Mouse (Mus musculus) midbrain, embryonic 12.5 days (tissue): Measurements from ENCODE around the gene Nrl. TPM values are rescaled to one million over a fixed set of nuclear protein-coding genes. Genes with fewer than 3 reads are reported as not detected.

Experiments
- ATAC-seq: fragments of 200-750 bp; cut with Nextera tagmentation; 2 replicates; pipeline ENCODE4 v1.8.0; 2017; ENCODE audit warnings: low read depth, moderate TSS enrichment, moderate library complexity; ENCODE audit not compliant: low FRiP score
- H3K27ac ChIP-seq: fragments of 300-500 bp; sonication (generic); replicated peaks from 2 replicates; pipeline ENCODE4 v1.5.1; 2016; ENCODE audit warnings: mild to moderate bottlenecking
- H3K27me3 ChIP-seq: fragments of 300-500 bp; sonication (generic); 2 replicates; pipeline ENCODE4 v1.6.1; 2016; ENCODE audit warnings: mild to moderate bottlenecking
- H3K36me3 ChIP-seq: fragments of 300-500 bp; sonication (generic); 2 replicates; pipeline ENCODE4 v1.6.1; 2016
- H3K4me1 ChIP-seq: fragments of 300-500 bp; sonication (generic); 2 replicates; pipeline ENCODE4 v1.6.1; 2016
- H3K4me2 ChIP-seq: fragments of 300-500 bp; sonication (generic); replicated peaks from 2 replicates; pipeline ENCODE4 v1.6.1; 2016; ENCODE audit warnings: mild to moderate bottlenecking, moderate library complexity
- H3K4me3 ChIP-seq: fragments of 300-500 bp; sonication (generic); 2 replicates; pipeline ENCODE4 v1.5.1; 2016; ENCODE audit warnings: mild to moderate bottlenecking
- H3K9ac ChIP-seq: fragments of 300-500 bp; sonication (generic); replicated peaks from 2 replicates; pipeline ENCODE4 v1.6.1; 2016; ENCODE audit warnings: mild to moderate bottlenecking, moderate library complexity
- H3K9me3 ChIP-seq: fragments of 300-500 bp; sonication (generic); 2 replicates; pipeline ENCODE4 v1.6.1; 2016; ENCODE audit warnings: mild to moderate bottlenecking
- WGBS: fragments of 180-500 bp; shearing (Covaris S2); methylation state at CpG from one replicate; pipeline ENCODE4 v1.1.7; 2016; 5-methylcytosine and 5-hydroxymethylcytosine counted together
- polyA plus RNA-seq: library from polyadenylated mRNA; unstranded; fragments of >200 nt; fragmentation: Nextera tagmentation; extraction: Ambion mirVana; gene quantifications from 2 replicates; pipeline ENCODE4 v1.2.1, GENCODE M21; 2016

Gene Nrl
- polyA plus RNA-seq, 1 experiment from 2014 or later, result not detected

DNA sequence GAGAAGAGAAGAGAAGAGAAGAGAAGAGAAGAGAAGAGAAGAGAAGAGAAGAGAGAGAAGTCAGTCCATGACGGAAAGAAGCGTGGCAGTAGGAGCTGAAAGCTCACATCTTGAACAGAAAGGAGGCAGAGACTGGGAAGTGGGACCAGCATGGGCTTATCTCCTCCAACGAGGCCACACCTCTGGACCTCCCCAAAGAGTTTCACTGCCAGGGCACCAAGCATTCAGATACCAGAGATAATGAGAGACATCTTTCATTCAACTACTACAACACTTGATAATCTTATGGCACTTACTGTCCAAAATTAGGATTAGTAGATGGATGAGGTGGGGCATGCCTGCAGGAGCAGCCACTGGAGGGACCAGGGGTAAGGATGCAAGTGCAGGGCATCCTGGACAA, 31.0 kb upstream of the Nrl start:
- 91% methylated on average over 3 of the region's 3 CpGs for WGBS
- ATAC-seq, result no peak
- Histone ChIP-seq H3K27me3 (no peaks in the 10 kb centered on the region), H3K36me3 (no peaks in the 10 kb centered on the region), H3K9me3 (no peaks in the 10 kb centered on the region), H3K4me1 (peaks cover 4% of the 10 kb centered on the region; the same call in 1 of the 2 replicates), H3K9ac (no peak overlapping the region), H3K4me2 (no peak overlapping the region), H3K4me3 (no peak overlapping the region), H3K27ac (no peak overlapping the region)

DNA sequence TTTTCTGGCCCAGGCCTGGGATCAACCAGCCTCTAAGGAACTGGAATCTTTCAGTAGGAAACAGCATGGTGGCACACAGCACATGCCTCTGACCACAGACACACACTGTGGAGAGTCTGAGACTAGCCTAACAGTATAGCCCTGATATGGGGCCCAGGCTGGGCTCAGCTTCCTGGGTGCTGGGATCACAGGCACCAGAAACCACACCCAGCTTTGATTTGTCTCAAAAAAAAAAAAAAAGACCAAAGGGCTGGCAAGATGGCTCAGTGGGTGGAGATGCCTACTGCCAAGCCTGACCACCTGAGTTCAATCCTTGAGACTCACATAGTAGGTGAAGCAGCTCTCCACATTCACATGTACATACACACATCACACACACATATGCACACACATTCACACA, 29.9 kb upstream of the Nrl start:
- H3K27ac ChIP-seq, result no peak overlapping the region
- peaks cover 4% of the 10 kb centered on the region; the same call in 1 of the 2 replicates for H3K4me1 ChIP-seq
- no peaks in the 10 kb centered on the region for H3K9me3 ChIP-seq
- H3K4me3 ChIP-seq, result no peak overlapping the region
- H3K4me2 ChIP-seq, result no peak overlapping the region
- H3K27me3 ChIP-seq, result no peaks in the 10 kb centered on the region
- no peak for ATAC-seq
- no peaks in the 10 kb centered on the region for H3K36me3 ChIP-seq
- no peak overlapping the region for H3K9ac ChIP-seq

DNA sequence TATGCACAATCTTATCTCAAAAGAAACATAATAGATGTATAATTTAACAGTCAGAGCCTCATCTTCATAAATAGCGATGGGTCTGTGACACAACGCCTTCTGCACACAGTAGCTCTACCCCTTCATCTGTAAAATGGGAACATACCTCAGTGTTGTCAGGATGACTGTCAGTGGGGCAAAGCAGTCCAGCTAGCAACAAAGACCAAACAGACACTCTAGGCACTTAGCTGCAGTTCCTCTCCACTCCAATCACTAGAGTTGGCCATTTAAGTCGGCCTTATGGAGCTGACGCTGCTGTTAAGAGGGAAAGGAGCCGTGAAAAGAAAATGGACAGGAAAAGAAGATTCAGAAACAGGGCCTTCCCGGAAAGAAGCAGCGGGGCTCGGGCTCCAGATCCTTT, 27.0 kb upstream of the Nrl start:
- 88% methylated on average over 8 of the region's 8 CpGs for WGBS
- 0 out of 2 replicates have a peak, but pooled peaks cover under 1% of the 10 kb centered on the region for H3K4me1 ChIP-seq

GRCm38 (mm10) chr14:55551347-55551746, 26.6 kb upstream of the Nrl start:
- Histone ChIP-seq H3K4me1 (no peaks in the 10 kb centered on the region), H3K4me3 (no peak overlapping the region), H3K9ac (no peak overlapping the region), H3K27me3 (no peaks in the 10 kb centered on the region), H3K4me2 (no peak overlapping the region), H3K36me3 (peaks cover 20% of the 10 kb centered on the region), H3K27ac (no peak overlapping the region), H3K9me3 (no peaks in the 10 kb centered on the region)
- 70% methylated on average over 5 of the region's 5 CpGs for WGBS
- no peak for ATAC-seq

More for the DNA sequence above, 27.0 kb upstream of the Nrl start:
- Histone ChIP-seq H3K4me2 (no peak overlapping the region), H3K27me3 (no peaks in the 10 kb centered on the region), H3K9me3 (no peaks in the 10 kb centered on the region), H3K4me3 (no peak overlapping the region), H3K9ac (no peak overlapping the region), H3K27ac (no peak overlapping the region), H3K36me3 (peaks cover 20% of the 10 kb centered on the region)
- ATAC-seq, result no peak

DNA sequence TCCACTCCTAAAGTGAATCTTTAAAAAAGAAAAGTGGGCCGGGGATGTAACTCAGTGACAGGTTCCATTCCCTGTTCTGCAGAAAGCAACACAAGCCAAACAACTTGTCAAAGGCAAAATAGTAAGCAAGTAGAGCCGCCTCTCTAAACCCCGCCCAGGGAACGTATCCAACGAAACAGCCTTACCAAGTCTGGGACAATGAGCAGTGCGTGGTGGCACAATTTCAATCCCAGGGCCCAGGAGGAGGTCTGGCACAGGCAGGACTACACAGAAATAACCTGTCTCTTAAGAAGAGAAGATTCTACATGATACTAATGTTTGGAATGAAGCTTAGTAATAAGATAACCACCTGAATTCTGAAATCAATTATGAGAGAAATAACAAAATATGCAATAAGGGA, 25.4 kb upstream of the Nrl start:
- Histone ChIP-seq H3K9me3 (no peaks in the 10 kb centered on the region), H3K4me3 (no peak overlapping the region), H3K4me2 (no peak overlapping the region), H3K27ac (no peak overlapping the region), H3K9ac (no peak overlapping the region), H3K4me1 (no peaks in the 10 kb centered on the region), H3K27me3 (no peaks in the 10 kb centered on the region), H3K36me3 (peaks cover 20% of the 10 kb centered on the region)
- ATAC-seq, result no peak
- WGBS, result 90% methylated on average over 6 of the region's 6 CpGs

DNA sequence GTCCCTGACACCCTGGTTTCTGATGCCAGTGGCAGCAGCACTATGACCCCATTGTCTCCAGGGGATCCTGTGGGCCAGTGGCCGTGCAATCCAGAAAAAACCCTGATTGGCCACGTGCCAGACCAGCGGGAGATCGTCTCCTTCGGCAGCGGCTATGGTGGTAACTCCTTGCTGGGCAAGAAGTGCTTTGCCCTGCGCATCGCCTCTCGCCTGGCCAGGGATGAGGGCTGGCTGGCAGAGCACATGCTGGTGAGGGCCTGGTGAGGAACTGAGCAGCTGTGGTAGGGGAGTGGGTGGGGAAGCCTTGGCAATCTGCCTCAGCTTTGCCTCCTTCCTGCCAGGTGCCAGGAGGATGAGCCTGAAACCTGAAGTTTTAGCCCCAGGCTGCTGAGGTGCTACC, 19.6 kb upstream of the Nrl start:
- ATAC-seq, result no peak
- Histone ChIP-seq H3K4me2 (no peak overlapping the region), H3K9me3 (no peaks in the 10 kb centered on the region), H3K36me3 (peaks cover 30% of the 10 kb centered on the region), H3K4me3 (no peak overlapping the region), H3K9ac (no peak overlapping the region), H3K27ac (no peak overlapping the region), H3K4me1 (peaks cover 19% of the 10 kb centered on the region), H3K27me3 (no peaks in the 10 kb centered on the region)
- 91% methylated on average over 9 of the region's 9 CpGs for WGBS

GRCm38 (mm10) chr14:55542268-55542667, 17.5 kb upstream of the Nrl start:
- Histone ChIP-seq H3K9ac (no peak overlapping the region), H3K4me3 (no peak overlapping the region), H3K4me1 (peaks cover 19% of the 10 kb centered on the region), H3K27ac (no peak overlapping the region), H3K27me3 (peaks cover 6% of the 10 kb centered on the region; the same call in 1 of the 2 replicates), H3K36me3 (peaks cover 11% of the 10 kb centered on the region), H3K4me2 (no peak overlapping the region), H3K9me3 (no peaks in the 10 kb centered on the region)
- 97% methylated on average over 12 of the region's 12 CpGs for WGBS
- ATAC-seq, result no peak

DNA sequence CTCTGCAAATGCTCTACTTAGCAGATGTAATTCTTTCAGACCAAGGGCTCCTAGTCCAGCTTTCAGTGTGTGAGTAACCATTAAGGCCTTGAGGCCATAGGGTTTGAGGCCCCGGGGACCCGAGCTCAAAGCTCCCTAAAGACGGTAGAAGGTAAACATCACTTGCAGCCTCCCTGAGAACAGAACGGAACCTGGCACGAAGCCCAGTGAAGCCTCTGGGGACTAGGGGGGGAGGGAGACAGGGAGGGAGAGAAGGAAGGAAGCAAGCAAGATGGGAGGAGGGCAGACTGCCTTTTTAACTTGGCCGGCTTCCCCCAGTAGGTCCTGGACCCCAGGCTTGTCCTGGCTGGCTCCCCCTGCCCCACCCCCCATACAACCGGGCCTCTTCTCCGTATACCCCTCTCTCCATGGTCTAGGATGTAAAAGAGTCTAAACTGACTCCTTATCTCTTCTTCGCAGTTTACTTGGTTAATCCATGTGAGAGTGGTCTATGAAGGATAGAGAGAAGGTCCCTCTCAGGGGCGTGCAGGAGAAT, 16.1 kb upstream of the Nrl start:
- Histone ChIP-seq H3K27me3 (peaks cover 10% of the 10 kb centered on the region), H3K9me3 (no peaks in the 10 kb centered on the region), H3K9ac (peak overlapping the region; percentile 69), H3K4me1 (peaks cover 19% of the 10 kb centered on the region), H3K36me3 (peaks cover 11% of the 10 kb centered on the region), H3K4me2 (peak overlapping the region; percentile 85), H3K27ac (peak overlapping the region; percentile 78), H3K4me3 (peak overlapping the region; percentile 55)
- WGBS, result 7% methylated on average over 10 of the region's 10 CpGs
- peak; percentile 63 for ATAC-seq

GRCm38 (mm10) chr14:55540067-55540786, 15.4 kb upstream of the Nrl start, which contains the start of gene Pck2:
Pck2 (plus strand) TSS chr14:55540266.
- Histone ChIP-seq H3K9ac (peak within 1 kb of the TSS; percentile 69), H3K27ac (peak within 1 kb of the TSS; percentile 78), H3K4me2 (peak within 1 kb of the TSS; percentile 85), H3K4me3 (peak within 1 kb of the TSS; percentile 55), H3K4me1 (peaks cover 19% of the 10 kb centered on the region), H3K36me3 (peaks cover 11% of the 10 kb centered on the region), H3K9me3 (no peaks in the 10 kb centered on the region), H3K27me3 (peaks cover 10% of the 10 kb centered on the region)
- peak; percentile 81 for ATAC-seq
- 0% methylated on average over 32 of the region's 32 CpGs for WGBS

DNA sequence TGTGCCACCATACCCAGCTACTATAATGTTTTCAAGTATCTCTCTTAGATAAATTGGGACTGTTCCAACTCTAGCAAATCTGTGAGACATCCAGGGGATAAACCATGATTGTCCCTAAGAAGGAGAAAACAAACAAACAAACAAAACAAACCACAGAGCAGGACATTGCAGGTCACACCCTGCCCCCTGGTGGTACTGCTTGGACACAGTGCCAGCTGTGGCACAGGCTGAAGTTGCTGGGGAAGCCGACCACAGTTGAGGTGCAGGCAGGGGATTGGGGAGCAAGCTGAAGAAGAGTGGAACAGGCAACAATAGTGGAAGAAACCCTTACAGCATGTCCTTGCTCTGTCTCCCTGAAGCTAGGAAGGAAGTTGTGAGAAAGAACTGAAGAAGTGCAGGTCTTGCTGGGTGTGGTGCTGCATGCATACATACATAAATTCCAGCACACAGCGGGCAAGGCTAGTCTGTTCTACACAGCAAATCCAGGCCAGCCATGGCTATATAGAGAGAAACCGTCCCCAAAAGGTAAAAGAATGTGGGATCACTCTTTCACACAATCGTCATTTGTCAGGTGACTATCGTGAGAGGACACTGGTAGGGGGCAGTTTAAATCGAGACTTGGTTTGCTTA, 11.4 kb upstream of the Nrl start:
- Histone ChIP-seq H3K27ac (no peak overlapping the region), H3K36me3 (no peaks in the 10 kb centered on the region), H3K9ac (no peak overlapping the region), H3K4me3 (no peak overlapping the region), H3K4me2 (no peak overlapping the region), H3K9me3 (no peaks in the 10 kb centered on the region), H3K4me1 (peaks cover 16% of the 10 kb centered on the region), H3K27me3 (peaks cover 10% of the 10 kb centered on the region)
- ATAC-seq, result no peak
- 61% methylated on average over 6 of the region's 6 CpGs for WGBS

GRCm38 (mm10) chr14:55527940-55528339, 3.2 kb upstream of the Nrl start:
- H3K4me1 ChIP-seq, result no peaks in the 10 kb centered on the region
- no peak overlapping the region for H3K27ac ChIP-seq
- no peak overlapping the region for H3K4me2 ChIP-seq
- H3K9me3 ChIP-seq, result no peaks in the 10 kb centered on the region
- no peak for ATAC-seq
- 18% methylated on average over 3 of the region's 3 CpGs for WGBS
- H3K27me3 ChIP-seq, result peaks cover 21% of the 10 kb centered on the region
- H3K9ac ChIP-seq, result no peak overlapping the region
- no peaks in the 10 kb centered on the region for H3K36me3 ChIP-seq
- H3K4me3 ChIP-seq, result no peak overlapping the region

DNA sequence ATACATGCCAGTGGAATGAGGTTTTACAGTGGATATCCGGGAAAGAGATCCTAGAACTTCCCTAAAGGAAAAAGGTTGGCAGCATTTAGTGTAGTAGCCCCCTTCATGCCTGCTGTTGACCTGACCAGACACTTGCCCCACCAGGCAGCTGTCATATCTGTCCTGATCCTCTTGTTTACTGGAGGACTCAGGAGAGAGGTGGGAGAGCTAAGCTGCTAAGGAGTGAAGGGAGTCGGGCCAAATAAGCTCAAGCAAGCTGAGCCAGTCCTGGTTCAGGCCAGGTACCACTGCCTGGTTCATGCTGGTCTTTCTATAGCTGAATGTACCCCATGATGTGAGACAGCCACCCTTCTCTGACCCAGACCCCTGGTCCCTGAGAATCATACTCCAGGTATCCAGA, 1.9 kb upstream of the Nrl start:
- Histone ChIP-seq H3K4me1 (no peaks in the 10 kb centered on the region), H3K4me3 (no peak overlapping the region), H3K27me3 (peaks cover 34% of the 10 kb centered on the region), H3K4me2 (no peak overlapping the region), H3K9ac (no peak overlapping the region), H3K27ac (no peak overlapping the region), H3K9me3 (no peaks in the 10 kb centered on the region), H3K36me3 (no peaks in the 10 kb centered on the region)
- no peak for ATAC-seq
- 79% methylated on average over 2 of the region's 2 CpGs for WGBS
